Mouse (Mus musculus) CH12.LX (cell line): ENCODE measurements around the gene Gpr33. TPM values are rescaled to one million over a fixed set of nuclear protein-coding genes. Genes with fewer than 3 reads are reported as not detected.

ENCODE experiments used
- DNase-seq: peaks from one replicate; pipeline ENCODE4 v3.0.0-alpha.2; 2013; ENCODE audit errors: extremely low read depth
- H3K27ac ChIP-seq: 2 replicates; pipeline ENCODE4 v1.5.1; 2012; ENCODE audit warnings: low read depth, mild to moderate bottlenecking, control low read depth, moderate library complexity; ENCODE audit not compliant: insufficient read depth
- H3K27me3 ChIP-seq: replicated peaks from 2 replicates; pipeline ENCODE3; 2012; ENCODE audit warnings: inconsistent platforms
- H3K36me3 ChIP-seq, 2 experiments: replicated peaks in 1 of 2; 2 replicates each; pipeline versions ENCODE3 to v1.6.1; 2012; ENCODE audit warnings: inconsistent platforms in 1 of 2, low read length in 1 of 2, mild to moderate bottlenecking in 1 of 2, mixed read lengths in 1 of 2, moderate library complexity in 1 of 2; ENCODE audit not compliant: control insufficient read depth in 1 of 2, insufficient read depth in 1 of 2
- H3K4me1 ChIP-seq, 2 experiments: 2 replicates each; pipeline ENCODE4 v1.6.1; 2012; ENCODE audit warnings: inconsistent platforms in 1 of 2, moderate library complexity in 1 of 2; ENCODE audit not compliant: insufficient read depth in 2 of 2, control insufficient read depth in 1 of 2
- H3K4me2 ChIP-seq: 2 replicates; pipeline ENCODE4 v1.6.1; 2012; ENCODE audit warnings: low read depth, mild to moderate bottlenecking, control low read depth; ENCODE audit not compliant: poor library complexity, insufficient read depth, severe bottlenecking
- H3K4me3 ChIP-seq, 3 experiments: fragments of 150-350 bp in 1 of 3; sonication (generic) in 1 of 3; replicated peaks in 1 of 3; 2 replicates each; pipeline versions ENCODE3 to v1.5.1; 2011 to 2012; ENCODE audit warnings: low read depth in 2 of 3, low read length in 2 of 3, mild to moderate bottlenecking in 2 of 3, moderate library complexity in 2 of 3, control low read depth in 1 of 3, improper control_type of control experiment in 1 of 3, inconsistent platforms in 1 of 3, mixed read lengths in 1 of 3; ENCODE audit not compliant: poor library complexity in 1 of 3
- H3K79me2 ChIP-seq: replicated peaks from 2 replicates; pipeline ENCODE4 v1.6.1; 2012; ENCODE audit warnings: mild to moderate bottlenecking, moderate library complexity; ENCODE audit not compliant: control insufficient read depth, poor library complexity, insufficient read depth, severe bottlenecking; ENCODE audit errors: extremely low read depth
- H3K9ac ChIP-seq: 2 replicates; pipeline ENCODE4 v1.6.1; 2012; ENCODE audit warnings: low read depth, mild to moderate bottlenecking, control low read depth, moderate library complexity; ENCODE audit not compliant: insufficient read depth
- H3K9me3 ChIP-seq: replicated peaks from 2 replicates; pipeline ENCODE3; 2012; ENCODE audit warnings: low read length, inconsistent platforms, mixed read lengths
- CHD1 ChIP-seq: IDR thresholded peaks from 2 replicates; pipeline ENCODE4 v1.6.1; 2012; ENCODE audit warnings: low read depth, low read length, improper control_type of control experiment, inconsistent platforms
- CTCF ChIP-seq, 2 experiments: IDR thresholded peaks in 1 of 2; conservative IDR thresholded peaks in 1 of 2; 2 replicates each; pipeline ENCODE4 v1.5.1; 2011 to 2012; ENCODE audit warnings: low read depth in 2 of 2, low read length in 2 of 2, improper control_type of control experiment in 1 of 2, inconsistent platforms in 1 of 2, mild to moderate bottlenecking in 1 of 2, moderate library complexity in 1 of 2
- E2F4 ChIP-seq: IDR thresholded peaks from 2 replicates; pipeline ENCODE4 v1.6.1; 2011; ENCODE audit warnings: low read depth, low read length, improper control_type of control experiment; ENCODE audit not compliant: insufficient replicate concordance
- EP300 ChIP-seq: IDR thresholded peaks from 2 replicates; pipeline ENCODE4 v1.6.1; 2011; ENCODE audit warnings: low read length, improper control_type of control experiment
- ETS1 ChIP-seq: conservative IDR thresholded peaks from 2 replicates; pipeline ENCODE4 v1.6.1; 2012; ENCODE audit warnings: low read depth, mild to moderate bottlenecking, inconsistent platforms, low read length, improper control_type of control experiment, moderate library complexity
- GABPA ChIP-seq: IDR thresholded peaks from 2 replicates; pipeline ENCODE4 v1.6.1; 2012; ENCODE audit warnings: low read depth, low read length, improper control_type of control experiment, inconsistent platforms; ENCODE audit not compliant: insufficient replicate concordance
- IRF4 ChIP-seq: IDR thresholded peaks from 2 replicates; pipeline ENCODE4 v1.6.1; 2014; ENCODE audit warnings: low read depth, mild to moderate bottlenecking, inconsistent platforms, low read length, improper control_type of control experiment
- JUN ChIP-seq: IDR thresholded peaks from 2 replicates; pipeline ENCODE4 v1.6.1; 2011; ENCODE audit warnings: low read depth, mild to moderate bottlenecking, low read length, improper control_type of control experiment, moderate library complexity; ENCODE audit not compliant: insufficient read depth
- MYC ChIP-seq: IDR thresholded peaks from 2 replicates; pipeline ENCODE4 v1.6.1; 2011; ENCODE audit warnings: low read depth, mild to moderate bottlenecking, improper control_type of control experiment, low read length
- NRF1 ChIP-seq: IDR thresholded peaks from 2 replicates; pipeline ENCODE4 v1.6.1; 2014; ENCODE audit warnings: low read depth, mild to moderate bottlenecking, inconsistent platforms, low read length, improper control_type of control experiment, moderate library complexity
- SMC3 ChIP-seq: IDR thresholded peaks from 2 replicates; pipeline ENCODE4 v1.6.1; 2011; ENCODE audit warnings: low read depth, low read length, improper control_type of control experiment
- UBTF ChIP-seq: IDR thresholded peaks from 2 replicates; pipeline ENCODE4 v1.6.1; 2012; ENCODE audit warnings: low read depth, mild to moderate bottlenecking, inconsistent platforms, low read length, improper control_type of control experiment, moderate library complexity
- USF1 ChIP-seq: IDR thresholded peaks from 2 replicates; pipeline ENCODE4 v1.6.1; 2014; ENCODE audit warnings: low read depth, mild to moderate bottlenecking, inconsistent platforms, low read length, improper control_type of control experiment
- ZC3H11A ChIP-seq: IDR thresholded peaks from 2 replicates; pipeline ENCODE4 v1.6.1; 2012; ENCODE audit warnings: low read depth, mild to moderate bottlenecking, inconsistent platforms, low read length, improper control_type of control experiment
- ZKSCAN1 ChIP-seq: IDR thresholded peaks from 2 replicates; pipeline ENCODE4 v1.6.1; 2012; ENCODE audit warnings: low read depth, inconsistent platforms, low read length, improper control_type of control experiment, borderline replicate concordance
- ZMIZ1 ChIP-seq: IDR thresholded peaks from 2 replicates; pipeline ENCODE4 v1.6.1; 2012; ENCODE audit warnings: low read depth, mild to moderate bottlenecking, inconsistent platforms, low read length, improper control_type of control experiment
- ZNF384 ChIP-seq: IDR thresholded peaks from 2 replicates; pipeline ENCODE4 v1.6.1; 2012; ENCODE audit warnings: low read depth, low read length, improper control_type of control experiment, inconsistent platforms
- dilution Hi-C: fragments of 300-500 bp; cut with MboI; formaldehyde crosslinking; loops from 2 replicates; pipeline ENCODE4 v1.14.3; 2020; ENCODE audit warnings: low sequenced_read_pairs; ENCODE audit not compliant: extremely low pct_unique_long_range_greater_than_20kb, extremely low pct_ligation_motif_present
- in situ Hi-C: fragments of 300-500 bp; cut with MboI; formaldehyde crosslinking; loops from 3 replicates; pipeline ENCODE4 v1.14.3; 2019; ENCODE audit warnings: low sequenced_read_pairs, low pct_ligation_motif_present, low pct_unique_long_range_greater_than_20kb, mixed read lengths
- polyA plus RNA-seq: library from polyadenylated mRNA; unstranded; fragments of >175 nt; gene quantifications from 2 replicates; pipeline ENCODE4 v1.2.1, GENCODE M21; 2012; ENCODE audit warnings: low read depth; ENCODE audit not compliant: insufficient read length
- total RNA-seq, 2 experiments: library from RNA; depleted of rRNA; stranded (reverse); fragments of 300-350 nt in 1 of 2; fragments of >200 nt in 1 of 2; gene quantifications; 2 replicates each; pipeline ENCODE4 v1.2.3; 2012 to 2014

Gene Gpr33
- total and polyA plus RNA-seq, 3 experiments, result not detected

DNA sequence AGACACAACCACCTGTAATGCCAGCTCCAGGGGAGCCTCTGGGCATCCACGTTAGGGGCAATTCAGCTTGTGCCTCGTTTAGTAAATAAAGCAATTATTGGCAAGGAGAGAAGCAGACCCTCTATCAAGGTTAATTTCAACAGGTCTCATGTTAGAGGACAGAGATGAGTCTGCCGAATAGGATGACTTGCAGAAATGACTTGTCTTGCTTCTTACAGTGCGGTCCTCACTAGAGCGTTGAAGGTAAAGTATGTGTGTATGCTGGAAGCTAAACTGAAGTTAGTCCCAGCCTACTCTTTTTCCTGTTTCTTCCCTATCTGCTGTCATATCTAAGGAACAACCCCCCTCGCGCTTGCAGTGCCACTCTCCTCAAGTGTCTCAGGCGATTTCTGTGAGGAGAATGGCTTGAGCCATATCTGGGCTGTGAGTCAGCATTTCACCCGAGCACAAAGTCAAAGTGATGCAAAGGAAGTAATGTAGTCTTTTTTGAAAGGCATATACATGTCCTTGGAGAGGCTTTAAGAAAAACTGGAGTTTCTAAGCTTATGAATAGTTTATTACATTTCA is 29.4 kb downstream of the Gpr33 start:
- dilution Hi-C loops, result no loop called here

DNA sequence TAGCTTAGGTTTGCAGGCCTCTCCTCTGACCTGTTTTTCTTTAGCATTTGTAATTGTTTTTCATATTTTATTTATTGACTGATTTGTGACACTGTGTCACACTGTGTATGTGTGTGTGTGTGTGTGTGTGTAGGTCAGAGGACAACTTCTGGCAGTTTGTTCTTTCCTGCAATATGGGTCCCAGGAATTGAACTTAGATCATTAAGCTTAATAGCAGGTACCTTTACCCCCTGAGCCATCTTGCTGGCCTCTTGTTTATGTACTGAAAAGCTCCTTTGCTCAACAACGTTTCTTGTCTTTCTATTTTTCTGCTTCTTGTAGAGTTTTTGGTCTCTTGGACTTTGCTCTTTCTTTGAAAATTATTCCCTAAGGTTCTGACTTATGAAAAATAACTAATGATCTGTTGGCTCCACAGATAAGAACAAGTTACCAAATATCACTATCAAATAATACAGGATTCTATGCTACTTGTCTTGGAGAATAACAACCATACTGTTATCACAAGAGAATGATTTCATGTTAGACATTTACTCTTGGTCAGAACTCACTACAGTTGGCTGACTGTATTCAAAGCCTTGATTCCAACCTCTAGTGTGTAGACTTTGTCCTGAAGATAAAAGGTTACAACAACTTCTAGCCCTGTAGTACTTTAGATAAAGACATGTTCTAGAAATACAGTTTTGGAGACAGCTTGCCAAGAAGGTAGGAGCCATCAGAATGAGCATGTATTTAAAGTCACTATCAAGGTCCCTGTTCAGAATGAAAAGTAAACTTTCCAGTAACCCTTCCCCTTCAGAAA is 31.9 kb downstream of the Gpr33 start:
- DNase-seq, result no peak
- Histone ChIP-seq H3K79me2 (no peaks in the 10 kb centered on the region), H3K4me2 (no peak overlapping the region), H3K9ac (no peak overlapping the region), H3K4me3 (no peak overlapping the region), H3K27me3 (no peaks in the 10 kb centered on the region), H3K36me3 (peaks cover 27 to 80% of the 10 kb centered on the region in 2 experiments), H3K4me1 (no peaks in the 10 kb centered on the region), H3K9me3 (no peaks in the 10 kb centered on the region), H3K27ac (no peak overlapping the region)
- in situ Hi-C loops (no loop called here), dilution Hi-C loops (no loop called here)
- TF ChIP-seq EP300, result no peak
- no peak for TF ChIP-seq ZC3H11A
- TF ChIP-seq JUN, result no peak
- TF ChIP-seq ZMIZ1, result no peak
- no peak for TF ChIP-seq E2F4
- TF ChIP-seq USF1, result no peak
- TF ChIP-seq GABPA, result no peak
- TF ChIP-seq CTCF (conservative IDR thresholded peaks at IDR 0.05 in 1 of 2, IDR thresholded peaks at IDR 0.05 in 1 of 2; ENCODE audit: low read depth in 2 of 2, low read length in 2 of 2), result no peak
- TF ChIP-seq CHD1, result no peak
- no peak for TF ChIP-seq UBTF
- no peak for TF ChIP-seq ETS1
- TF ChIP-seq IRF4, result no peak
- TF ChIP-seq MYC, result no peak
- no peak for TF ChIP-seq SMC3

More for the DNA sequence above, 29.4 kb downstream of the Gpr33 start:
- H3K27ac ChIP-seq, result no peak overlapping the region
- no peak for TF ChIP-seq ETS1
- TF ChIP-seq NRF1, result no peak
- no peak for TF ChIP-seq ZKSCAN1
- TF ChIP-seq ZNF384, result no peak
- H3K27me3 ChIP-seq, result no peaks in the 10 kb centered on the region
- H3K4me3 ChIP-seq, result no peak overlapping the region
- in situ Hi-C loops, result no loop called here
- no peak overlapping the region for H3K9ac ChIP-seq
- peaks cover 27 to 72% of the 10 kb centered on the region in 2 experiments for H3K36me3 ChIP-seq
- no peak for DNase-seq
- no peaks in the 10 kb centered on the region for H3K9me3 ChIP-seq
- H3K79me2 ChIP-seq, result no peaks in the 10 kb centered on the region
- no peak overlapping the region for H3K4me2 ChIP-seq
- H3K4me1 ChIP-seq, result peaks cover 0 to 17% of the 10 kb centered on the region in 2 experiments; a peak in 2 of 4 replicates
